Mouse (Mus musculus) CH12F3 (cell line): ENCODE data around the gene Ptpra.

Source experiments
- in situ Hi-C: fragments of 300-500 bp; cut with MboI; formaldehyde crosslinking; loops from 2 replicates; pipeline ENCODE4 v1.14.3; 2020; ENCODE audit warnings: low sequenced_read_pairs

Ptpra gene

DNA sequence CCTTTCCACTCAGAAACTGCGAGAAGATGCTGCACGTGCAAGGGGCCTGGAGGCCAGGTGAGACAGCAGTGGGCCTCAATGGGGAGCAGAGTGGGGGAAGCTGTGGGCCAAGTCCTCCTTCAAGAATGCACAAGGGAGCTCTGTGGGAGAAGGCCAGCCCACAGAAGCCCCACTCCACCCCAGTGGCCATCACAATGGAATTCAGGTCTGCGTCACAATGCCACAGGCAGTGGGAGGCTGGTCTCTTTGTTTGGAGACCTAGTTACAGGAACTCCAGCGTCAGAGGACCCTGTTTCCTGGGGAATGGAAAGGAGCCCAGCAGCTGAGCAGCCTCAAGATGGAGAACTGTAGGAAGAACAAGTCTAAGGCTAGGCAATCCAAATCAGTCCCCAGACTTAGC lies 139.1 kb downstream of the Ptpra start:
- in situ Hi-C loops = no loop called here

- in situ Hi-C loops = no loop called here
These were observed 139.7 kb downstream of the Ptpra start for GRCm38 (mm10) chr2:130589761-130590160.

GRCm38 (mm10) chr2:130591016-130591415 lies 140.9 kb downstream of the Ptpra start:
- in situ Hi-C loops = no loop called here

- in situ Hi-C loops = no loop called here
These were observed 145.5 kb downstream of the Ptpra start for GRCm38 (mm10) chr2:130595596-130595995.

DNA sequence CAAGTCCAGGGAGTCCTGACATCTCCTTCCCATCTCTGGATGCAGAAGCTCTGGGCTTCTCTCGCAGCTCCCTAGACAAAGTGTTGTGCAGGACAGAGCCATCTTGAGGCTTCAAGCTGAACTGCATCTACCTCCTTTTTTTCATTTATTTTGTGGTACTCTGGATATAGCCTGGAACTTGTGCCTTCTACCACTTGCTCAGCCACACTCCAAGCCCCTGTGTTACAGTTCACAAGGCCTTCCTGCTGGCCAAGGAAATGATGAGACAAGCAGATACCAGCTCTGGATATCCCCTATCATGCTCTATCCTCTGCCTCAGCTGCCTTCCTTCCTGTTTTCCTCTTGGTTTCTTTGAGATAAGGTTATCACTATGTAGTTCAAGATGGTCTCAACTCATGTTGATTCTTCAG lies 147.5 kb downstream of the Ptpra start:
- in situ Hi-C loops = no loop called here

GRCm38 (mm10) chr2:130598399-130598798 lies 148.3 kb downstream of the Ptpra start:
- in situ Hi-C loops = no loop called here

- in situ Hi-C loops = no loop called here
These were observed 152.1 kb downstream of the Ptpra start for GRCm38 (mm10) chr2:130602195-130602594.
